Mouse (Mus musculus): Measurements from ENCODE around the gene Hist1h2ak. TPM values are rescaled to one million over a fixed set of nuclear protein-coding genes. Genes with fewer than 3 reads are reported as not detected.
A peak's percentile ranks its signal among the peaks of the same experiment; 100 is the strongest.
"Not testable (repeated sequence)": the region's sequence is repeated elsewhere in the genome, so short reads cannot be mapped to it uniquely, and the experiment has no call there.

Gene Hist1h2ak
- polyA plus RNA-seq, 1 experiment from 2014 or later: 7.6 TPM

GRCm38 (mm10) chr13:21751827-21752226 lies 1.8 kb downstream of the Hist1h2ak start:
- Histone ChIP-seq H3K9me3 (no peaks in the 10 kb centered on the region), H3K27ac (replicated peaks) (no peak overlapping the region), H3K4me2 (0 out of 2 replicates have a peak overlapping the region, but pooled peaks have one; percentile 76), H3K9ac (no peak overlapping the region), H3K4me1 (replicated peaks) (peaks cover 41% of the 10 kb centered on the region), H3K27me3 (no peaks in the 10 kb centered on the region), H3K4me3 (no peak overlapping the region), H3K36me3 (no peaks in the 10 kb centered on the region)
- 79% methylated on average over 3 of the region's 3 CpGs for WGBS
- ATAC-seq (ENCODE audit: low read depth): no peak

- Histone ChIP-seq H3K27me3 (no peaks in the 10 kb centered on the region), H3K9ac (no peak overlapping the region), H3K9me3 (no peaks in the 10 kb centered on the region), H3K4me3 (no peak overlapping the region), H3K36me3 (no peaks in the 10 kb centered on the region), H3K4me1 (replicated peaks) (peaks cover 41% of the 10 kb centered on the region), H3K27ac (replicated peaks) (no peak overlapping the region), H3K4me2 (no peak overlapping the region)
- ATAC-seq (ENCODE audit: low read depth): no peak
Measured at GRCm38 (mm10) chr13:21751417-21751816, 2.2 kb downstream of the Hist1h2ak start.

- ATAC-seq (ENCODE audit: low read depth): peak; percentile 86
- H3K27me3 ChIP-seq, H3K36me3 ChIP-seq, H3K9me3 ChIP-seq: not testable (repeated sequence)
- peaks cover 41% of the 10 kb centered on the region for H3K4me1 ChIP-seq (replicated peaks)
- WGBS: under 1% methylated on average over 48 of the region's 56 CpGs
- peak within 1 kb of the TSS; percentile 57 for H3K4me3 ChIP-seq
- H3K9ac ChIP-seq: peak within 1 kb of the TSS; percentile 76
- H3K4me2 ChIP-seq: peak within 1 kb of the TSS; percentile 89
- H3K27ac ChIP-seq (replicated peaks): peak within 1 kb of the TSS; percentile 90
Measured at GRCm38 (mm10) chr13:21750159-21751017, 3.2 kb downstream of the Hist1h2ak start, which contains the start of gene Hist1h4k. Gene Hist1h4k, minus strand, starts transcription at chr13:21750505.

- H3K27ac ChIP-seq (replicated peaks): peak overlapping the region; percentile 90
- H3K4me1 ChIP-seq (replicated peaks): peaks cover 37% of the 10 kb centered on the region
- H3K4me3 ChIP-seq: peak overlapping the region; percentile 57
- no peaks in the 10 kb centered on the region for H3K27me3 ChIP-seq
- H3K9me3 ChIP-seq: no peaks in the 10 kb centered on the region
- no peak for ATAC-seq (ENCODE audit: low read depth)
- WGBS: 6% methylated on average over 5 of the region's 5 CpGs
- no peaks in the 10 kb centered on the region for H3K36me3 ChIP-seq
- peak overlapping the region; percentile 89 for H3K4me2 ChIP-seq
- peak overlapping the region; percentile 76 for H3K9ac ChIP-seq
Measured at GRCm38 (mm10) chr13:21749387-21750158, 4.1 kb downstream of the Hist1h2ak start.

GRCm38 (mm10) chr13:21745006-21745405 lies 8.6 kb downstream of the Hist1h2ak start:
- Histone ChIP-seq H3K27ac (replicated peaks) (no peak overlapping the region), H3K9me3 (no peaks in the 10 kb centered on the region), H3K4me1 (replicated peaks) (peaks cover 23% of the 10 kb centered on the region), H3K4me2 (no peak overlapping the region), H3K27me3 (no peaks in the 10 kb centered on the region), H3K4me3 (no peak overlapping the region), H3K36me3 (no peaks in the 10 kb centered on the region), H3K9ac (no peak overlapping the region)
- 86% methylated on average over 1 of the region's 1 CpGs for WGBS
- no peak for ATAC-seq (ENCODE audit: low read depth)

GRCm38 (mm10) chr13:21734906-21735767 lies 18.5 kb downstream of the Hist1h2ak start, which contains the start of gene Hist1h4j:
Gene Hist1h4j, plus strand, starts transcription at chr13:21735064.
- Histone ChIP-seq H3K4me1 (replicated peaks) (peaks cover 36% of the 10 kb centered on the region), H3K27ac (replicated peaks) (peak within 1 kb of the TSS; percentile 98), H3K4me2 (peak within 1 kb of the TSS; percentile 65), H3K9ac (peak within 1 kb of the TSS; percentile 80), H3K4me3 (peak within 1 kb of the TSS; percentile 54)
- H3K36me3 ChIP-seq, H3K27me3 ChIP-seq, H3K9me3 ChIP-seq: not testable (repeated sequence)
- ATAC-seq (ENCODE audit: low read depth): peak; percentile 91
- under 1% methylated on average over 51 of the region's 56 CpGs for WGBS

- no peaks in the 10 kb centered on the region for H3K36me3 ChIP-seq
- WGBS: under 1% methylated on average over 21 of the region's 21 CpGs
Measured at GRCm38 (mm10) chr13:21734010-21734905, 19.4 kb downstream of the Hist1h2ak start.

GRCm38 (mm10) chr13:21733466-21733865 lies 20.2 kb downstream of the Hist1h2ak start:
- ATAC-seq (ENCODE audit: low read depth): peak; percentile 45
- no peaks in the 10 kb centered on the region for H3K9me3 ChIP-seq
- peak overlapping the region; percentile 80; the same call in 1 of the 2 replicates for H3K9ac ChIP-seq
- WGBS: 64% methylated on average over 5 of the region's 5 CpGs
- H3K4me2 ChIP-seq: no peak overlapping the region
- no peaks in the 10 kb centered on the region for H3K27me3 ChIP-seq
- peak overlapping the region; percentile 98 for H3K27ac ChIP-seq (replicated peaks)
- H3K36me3 ChIP-seq: no peaks in the 10 kb centered on the region
- peaks cover 36% of the 10 kb centered on the region for H3K4me1 ChIP-seq (replicated peaks)
- no peak overlapping the region for H3K4me3 ChIP-seq

More at GRCm38 (mm10) chr13:21734010-21734905, 19.4 kb downstream of the Hist1h2ak start:
- Histone ChIP-seq H3K27me3 (no peaks in the 10 kb centered on the region), H3K4me2 (peak overlapping the region; percentile 65), H3K4me3 (peak overlapping the region; percentile 54), H3K4me1 (replicated peaks) (peaks cover 36% of the 10 kb centered on the region), H3K27ac (replicated peaks) (peak overlapping the region; percentile 98), H3K9me3 (no peaks in the 10 kb centered on the region), H3K9ac (peak overlapping the region; percentile 80)
- peak; percentile 86 for ATAC-seq (ENCODE audit: low read depth)

GRCm38 (mm10) chr13:21729544-21729943 lies 24.1 kb downstream of the Hist1h2ak start:
- no peak overlapping the region for H3K4me2 ChIP-seq
- H3K9ac ChIP-seq: no peak overlapping the region
- H3K9me3 ChIP-seq: no peaks in the 10 kb centered on the region
- WGBS: 69% methylated on average over 1 of the region's 1 CpGs
- no peak overlapping the region for H3K4me3 ChIP-seq
- no peaks in the 10 kb centered on the region for H3K27me3 ChIP-seq
- H3K36me3 ChIP-seq: no peaks in the 10 kb centered on the region
- ATAC-seq (ENCODE audit: low read depth): no peak
- peaks cover 17% of the 10 kb centered on the region for H3K4me1 ChIP-seq (replicated peaks)
- no peak overlapping the region for H3K27ac ChIP-seq (replicated peaks)

- no peak overlapping the region for H3K4me2 ChIP-seq
- no peaks in the 10 kb centered on the region for H3K9me3 ChIP-seq
- peak; percentile 37; the same call in 1 of the 2 replicates for ATAC-seq (ENCODE audit: low read depth)
- no peaks in the 10 kb centered on the region for H3K36me3 ChIP-seq
- no peaks in the 10 kb centered on the region for H3K27me3 ChIP-seq
- H3K4me1 ChIP-seq (replicated peaks): peaks cover 7% of the 10 kb centered on the region
- H3K4me3 ChIP-seq: no peak overlapping the region
- H3K9ac ChIP-seq: no peak overlapping the region
- WGBS: 16% methylated on average over 11 of the region's 11 CpGs
- peak overlapping the region; percentile 71 for H3K27ac ChIP-seq (replicated peaks)
Measured at GRCm38 (mm10) chr13:21727948-21728572, 25.6 kb downstream of the Hist1h2ak start.
